Mouse (Mus musculus): Measurements from ENCODE around the gene Irf3. TPM values are rescaled to one million over a fixed set of nuclear protein-coding genes. Genes with fewer than 3 reads are reported as not detected.
A peak's percentile ranks its signal among the peaks of the same experiment; 100 is the strongest.

Irf3 gene
- total RNA-seq, 2 experiments from 2014 or later: 38.1 to 42.5 TPM

- no peak for DNase-seq (ENCODE audit: low spot score in 2 of 2)
These were observed 23.9 kb upstream of the Irf3 start for GRCm38 (mm10) chr7:44973415-44974130.

GRCm38 (mm10) chr7:44974383-44975116, 22.9 kb upstream of the Irf3 start, which contains the start of gene Cpt1c:
Gene Cpt1c (minus strand): TSS chr7:44974851.
- peak; percentile 89 for DNase-seq (ENCODE audit: low spot score in 2 of 2)

GRCm38 (mm10) chr7:44975117-44975419, 22.4 kb upstream of the Irf3 start:
- no peak for DNase-seq (ENCODE audit: low spot score in 2 of 2)

GRCm38 (mm10) chr7:44978300-44978699, 19.1 kb upstream of the Irf3 start:
- DNase-seq (ENCODE audit: low spot score in 2 of 2): no peak

GRCm38 (mm10) chr7:44981539-44981938, 15.9 kb upstream of the Irf3 start:
- no peak for DNase-seq (ENCODE audit: low spot score in 2 of 2)

- DNase-seq (ENCODE audit: low spot score in 2 of 2): peak; percentile 87 to 90
These were observed 14.4 kb upstream of the Irf3 start for GRCm38 (mm10) chr7:44983085-44983484.

- DNase-seq (ENCODE audit: low spot score in 2 of 2): no peak
These were observed 13.3 kb upstream of the Irf3 start for GRCm38 (mm10) chr7:44983944-44984832.

- DNase-seq (ENCODE audit: low spot score in 2 of 2): no peak
These were observed 12.6 kb upstream of the Irf3 start for GRCm38 (mm10) chr7:44984833-44985164.

GRCm38 (mm10) chr7:44985595-44986191, 11.8 kb upstream of the Irf3 start:
- DNase-seq (ENCODE audit: low spot score in 2 of 2): peak; percentile 61 to 71

GRCm38 (mm10) chr7:44986192-44986878, 11.1 kb upstream of the Irf3 start, which contains the start of gene Prmt1:
Gene Prmt1 (minus strand): TSS chr7:44986568.
- DNase-seq (ENCODE audit: low spot score in 2 of 2): peak; percentile 98

- no peak for DNase-seq (ENCODE audit: low spot score in 2 of 2)
These were observed 10.3 kb upstream of the Irf3 start for GRCm38 (mm10) chr7:44986879-44987718.

- DNase-seq (ENCODE audit: low spot score in 2 of 2): no peak
These were observed 776 bp upstream of the Irf3 start for GRCm38 (mm10) chr7:44996672-44997071.

GRCm38 (mm10) chr7:44997940-44998428, 536 bp downstream of the Irf3 start:
- DNase-seq (ENCODE audit: low spot score in 2 of 2): no peak

- DNase-seq (ENCODE audit: low spot score in 2 of 2): peak; percentile 38 to 47
These were observed 1.1 kb downstream of the Irf3 start, which contains the start of gene Bcl2l12 for GRCm38 (mm10) chr7:44998501-44998955. Gene Bcl2l12 (minus strand): TSS chr7:44998712.

GRCm38 (mm10) chr7:44999753-45000152, 2.3 kb downstream of the Irf3 start:
- DNase-seq (ENCODE audit: low spot score in 2 of 2): no peak

GRCm38 (mm10) chr7:45000539-45001114, 3.2 kb downstream of the Irf3 start:
- DNase-seq (ENCODE audit: low spot score in 2 of 2): no peak

- DNase-seq (ENCODE audit: low spot score in 2 of 2): no peak
These were observed 5.0 kb downstream of the Irf3 start for GRCm38 (mm10) chr7:45002440-45002839.

GRCm38 (mm10) chr7:45004546-45004945, 7.1 kb downstream of the Irf3 start:
- DNase-seq (ENCODE audit: low spot score in 2 of 2): no peak

Measured in layer of hippocampus, postnatal 10 days (tissue).